Mouse (Mus musculus) ES-E14 (cell line): ENCODE data around the gene Hspb9.

ENCODE experiments used
- HCFC1 ChIP-seq: IDR thresholded peaks from 2 replicates; pipeline ENCODE4 v1.6.1; 2012; ENCODE audit warnings: low read length, inconsistent platforms, borderline replicate concordance; ENCODE audit not compliant: insufficient read depth
- MAFK ChIP-seq: IDR thresholded peaks from 2 replicates; pipeline ENCODE4 v1.6.1; 2014; ENCODE audit warnings: mild to moderate bottlenecking, low read depth, low read length, inconsistent platforms; ENCODE audit not compliant: insufficient read depth
- ZC3H11A ChIP-seq: IDR thresholded peaks from 2 replicates; pipeline ENCODE4 v1.6.1; 2012; ENCODE audit warnings: low read depth, mild to moderate bottlenecking, inconsistent platforms, low read length, borderline replicate concordance
- ZNF384 ChIP-seq: IDR thresholded peaks from 2 replicates; pipeline ENCODE4 v1.6.1; 2012; ENCODE audit warnings: low read depth, low read length, inconsistent platforms

GRCm38 (mm10) chr11:100703366-100703765, 10.3 kb upstream of the Hspb9 start:
- TF ChIP-seq MAFK = no peak
- no peak for TF ChIP-seq ZC3H11A
- no peak for TF ChIP-seq HCFC1
- no peak for TF ChIP-seq ZNF384
